Mouse (Mus musculus): Measurements from ENCODE around the gene Irf5.

Gene Irf5

GRCm38 (mm10) chr6:29526281-29527251 lies at the start of gene Irf5:
Irf5 (plus strand) TSS chr6:29526625.
- DNase-seq (ENCODE audit: low spot score in 2 of 2) = no peak

GRCm38 (mm10) chr6:29482691-29483090 lies 43.7 kb upstream of the Irf5 start:
- no peak for DNase-seq (ENCODE audit: low spot score in 2 of 2)

GRCm38 (mm10) chr6:29484716-29485559 lies 41.5 kb upstream of the Irf5 start:
- DNase-seq (ENCODE audit: low spot score in 2 of 2) = peak; percentile 29 to 60

GRCm38 (mm10) chr6:29485951-29486350 lies 40.5 kb upstream of the Irf5 start:
- no peak for DNase-seq (ENCODE audit: low spot score in 2 of 2)

- no peak for DNase-seq (ENCODE audit: low spot score in 2 of 2)
These were observed 32.3 kb upstream of the Irf5 start for GRCm38 (mm10) chr6:29494101-29494500.

GRCm38 (mm10) chr6:29496270-29496669 lies 30.2 kb upstream of the Irf5 start:
- DNase-seq (ENCODE audit: low spot score in 2 of 2) = no peak

GRCm38 (mm10) chr6:29497791-29498190 lies 28.6 kb upstream of the Irf5 start:
- DNase-seq (ENCODE audit: low spot score in 2 of 2) = no peak

GRCm38 (mm10) chr6:29500177-29500576 lies 26.2 kb upstream of the Irf5 start:
- DNase-seq (ENCODE audit: low spot score in 2 of 2) = no peak

GRCm38 (mm10) chr6:29500810-29501209 lies 25.6 kb upstream of the Irf5 start:
- no peak for DNase-seq (ENCODE audit: low spot score in 2 of 2)

GRCm38 (mm10) chr6:29501599-29501998 lies 24.8 kb upstream of the Irf5 start:
- no peak for DNase-seq (ENCODE audit: low spot score in 2 of 2)

GRCm38 (mm10) chr6:29505493-29505892 lies 20.9 kb upstream of the Irf5 start:
- no peak for DNase-seq (ENCODE audit: low spot score in 2 of 2)

GRCm38 (mm10) chr6:29506834-29507233 lies 19.6 kb upstream of the Irf5 start:
- no peak for DNase-seq (ENCODE audit: low spot score in 2 of 2)

GRCm38 (mm10) chr6:29507447-29508309 lies 18.7 kb upstream of the Irf5 start, which contains the start of gene Kcp:
Kcp (minus strand) TSS chr6:29507952.
- no peak for DNase-seq (ENCODE audit: low spot score in 2 of 2)

- no peak for DNase-seq (ENCODE audit: low spot score in 2 of 2)
These were observed 17.3 kb upstream of the Irf5 start for GRCm38 (mm10) chr6:29509086-29509485.

GRCm38 (mm10) chr6:29513284-29513683 lies 13.1 kb upstream of the Irf5 start:
- no peak for DNase-seq (ENCODE audit: low spot score in 2 of 2)

GRCm38 (mm10) chr6:29517139-29517538 lies 9.3 kb upstream of the Irf5 start:
- peak; percentile 63 to 72 for DNase-seq (ENCODE audit: low spot score in 2 of 2)

GRCm38 (mm10) chr6:29522626-29523300 lies 3.7 kb upstream of the Irf5 start:
- DNase-seq (ENCODE audit: low spot score in 2 of 2) = no peak

- DNase-seq (ENCODE audit: low spot score in 2 of 2) = no peak
These were observed 3.0 kb upstream of the Irf5 start for GRCm38 (mm10) chr6:29523301-29524033.

- no peak for DNase-seq (ENCODE audit: low spot score in 2 of 2)
These were observed 2.4 kb upstream of the Irf5 start for GRCm38 (mm10) chr6:29524034-29524489.

GRCm38 (mm10) chr6:29525256-29525655 lies 1.2 kb upstream of the Irf5 start:
- DNase-seq (ENCODE audit: low spot score in 2 of 2) = no peak
